Mouse (Mus musculus) c-Kit-positive CD71-negative TER-119-negative erythroid progenitor cells, embryonic 14.5 days (primary cell): ENCODE measurements around the gene Olfr403.
"Not testable (repeated sequence)": the region's sequence is repeated elsewhere in the genome, so short reads cannot be mapped to it uniquely, and the experiment has no call there.

Experiments used
- DNase-seq: peaks from one replicate; pipeline ENCODE4 v3.0.0-alpha.2; 2013; ENCODE audit warnings: low read depth

The Olfr403 gene

GRCm38 (mm10) chr11:74185949-74186348 is at the start of gene Olfr403:
Gene Olfr403, plus strand, starts transcription at chr11:74186249.
- DNase-seq = no peak

- not testable (repeated sequence) for DNase-seq
Observed at GRCm38 (mm10) chr11:74140001-74140400, 46.0 kb upstream of the Olfr403 start.

DNA sequence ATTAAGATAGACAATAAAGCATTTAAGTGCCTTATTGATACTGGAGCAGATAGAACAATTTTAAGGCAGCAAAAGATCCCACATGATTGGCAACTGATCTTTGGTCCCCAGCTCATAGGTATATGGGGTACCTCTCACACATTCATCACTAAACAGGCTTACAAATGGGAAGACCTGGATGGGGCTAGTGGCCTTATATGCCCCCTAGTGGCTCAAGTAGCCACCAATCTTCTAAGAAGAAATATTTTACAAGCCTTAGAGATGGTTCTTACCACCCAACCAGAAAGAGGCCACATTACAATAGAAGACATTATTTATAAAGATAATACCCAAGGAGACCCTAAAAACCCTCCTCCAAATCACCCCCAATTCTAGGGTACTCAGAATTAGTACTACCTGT is 40.2 kb upstream of the Olfr403 start:
- no peak for DNase-seq

DNA sequence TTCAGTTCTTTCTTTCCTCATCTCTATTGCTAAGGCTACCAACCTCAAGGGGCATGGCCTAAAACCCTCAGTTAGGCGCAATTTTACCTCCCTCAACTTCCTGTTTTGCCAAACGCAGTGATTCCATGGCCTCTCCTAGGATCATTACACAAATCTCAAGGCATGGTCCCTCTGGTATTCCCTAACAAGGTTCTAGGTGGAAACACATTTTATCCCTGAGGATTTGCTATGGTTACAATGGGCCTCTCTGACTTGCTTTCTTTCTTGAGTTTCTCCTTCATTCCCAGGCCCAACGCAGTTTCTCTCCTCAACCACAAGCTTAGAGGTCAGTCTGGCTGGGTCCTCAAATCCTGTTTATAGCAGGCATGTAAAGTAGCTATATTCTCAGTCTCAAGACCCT is 32.8 kb upstream of the Olfr403 start, which contains the start of gene Olfr402:
TSS of gene Olfr402 (plus strand) at position 301 of the 400 bp plus-strand sequence.
- no peak for DNase-seq

DNA sequence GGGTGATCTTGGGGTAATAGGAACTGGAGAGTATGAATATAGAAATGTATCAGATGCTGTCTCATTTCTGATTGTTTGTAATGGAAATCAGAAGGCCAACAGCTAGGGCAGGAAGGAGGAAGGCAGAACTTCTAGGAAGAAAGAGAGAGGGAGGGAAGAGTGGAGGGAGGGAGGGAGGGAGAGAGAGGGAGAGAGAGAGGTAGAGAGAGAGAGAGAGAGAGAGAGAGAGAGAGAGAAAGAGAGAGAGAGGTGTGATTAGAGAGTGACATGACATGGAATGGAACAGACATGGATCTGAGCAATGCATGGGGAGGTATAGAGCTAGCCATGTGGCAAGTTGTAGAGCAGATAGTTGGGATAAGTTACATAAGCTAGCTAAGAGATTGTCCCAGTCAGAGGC is 17.3 kb upstream of the Olfr403 start:
- DNase-seq = no peak

DNA sequence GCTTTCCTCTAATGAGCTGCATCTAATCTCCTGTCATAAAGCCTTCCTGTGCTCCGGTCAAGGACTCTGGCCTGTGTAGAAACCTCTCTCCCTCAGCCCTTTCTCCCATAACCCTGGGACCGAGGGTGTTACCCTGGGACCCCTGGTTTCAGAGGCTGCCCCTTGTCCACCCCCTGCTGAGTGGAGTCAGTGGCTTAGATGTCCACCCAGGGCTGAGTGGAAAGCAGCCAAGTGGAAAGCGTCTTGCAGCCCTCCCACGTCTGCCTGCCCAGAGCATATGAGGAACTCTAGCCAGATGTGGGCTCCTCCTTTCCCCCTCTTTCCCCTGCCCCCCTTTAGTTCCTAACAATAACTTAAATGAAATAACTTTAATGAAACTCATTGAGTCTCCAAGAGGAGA is 2.9 kb upstream of the Olfr403 start:
- no peak for DNase-seq

DNA sequence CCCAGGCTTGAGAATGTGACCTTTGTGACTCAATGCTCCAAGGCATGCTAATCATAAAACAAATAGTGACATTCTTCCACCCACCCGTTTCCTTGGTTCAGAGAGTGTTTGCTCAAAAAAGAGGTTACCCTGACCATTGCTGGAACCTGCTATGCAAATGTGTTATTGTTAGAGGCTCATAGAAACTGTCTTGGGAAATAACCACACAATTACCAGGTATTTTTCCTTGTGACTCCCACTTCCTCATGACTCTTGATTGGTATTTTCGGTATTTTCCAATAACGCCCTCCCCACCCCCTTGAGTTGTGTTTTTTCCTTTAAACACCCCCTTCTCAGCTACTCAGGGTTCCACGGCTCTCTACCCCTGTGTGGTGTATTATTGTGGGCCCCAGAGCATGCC is 2.3 kb upstream of the Olfr403 start:
- no peak for DNase-seq

DNA sequence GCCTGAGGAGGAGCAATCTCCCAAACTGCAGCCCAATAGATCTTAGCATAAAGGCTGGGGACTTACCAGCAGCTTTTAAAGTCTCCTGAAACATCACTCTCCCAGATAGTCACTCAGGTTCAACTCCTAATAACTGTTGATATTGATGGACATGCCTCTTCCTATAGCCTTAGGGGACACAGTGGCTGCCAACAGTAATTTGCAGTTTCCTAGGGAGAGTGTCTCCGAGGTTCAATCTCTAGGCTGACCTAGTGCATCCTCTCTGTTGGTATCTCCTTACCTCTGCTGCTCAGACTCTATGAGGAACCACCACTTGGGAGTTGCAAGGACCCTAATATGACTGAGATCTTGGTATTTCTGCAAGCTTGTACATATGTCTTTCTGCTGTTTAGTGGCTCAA is 25.2 kb downstream of the Olfr403 start, which contains the start of gene Olfr43:
TSS of gene Olfr43 (minus strand) at position 101 of the 400 bp plus-strand sequence.
- no peak for DNase-seq

- DNase-seq = no peak
Observed at GRCm38 (mm10) chr11:74241201-74241600, 55.2 kb downstream of the Olfr403 start.
